Mouse (Mus musculus): ENCODE results near the gene Cpm. TPM values are rescaled to one million over a fixed set of nuclear protein-coding genes. Genes with fewer than 3 reads are reported as not detected.
A peak's percentile ranks its signal among the peaks of the same experiment; 100 is the strongest.
"Not testable (repeated sequence)": the region's sequence is repeated elsewhere in the genome, so short reads cannot be mapped to it uniquely, and the experiment has no call there.

The Cpm gene
- total RNA-seq, 2 experiments from 2014 or later: 7.5 to 8.1 TPM

DNA sequence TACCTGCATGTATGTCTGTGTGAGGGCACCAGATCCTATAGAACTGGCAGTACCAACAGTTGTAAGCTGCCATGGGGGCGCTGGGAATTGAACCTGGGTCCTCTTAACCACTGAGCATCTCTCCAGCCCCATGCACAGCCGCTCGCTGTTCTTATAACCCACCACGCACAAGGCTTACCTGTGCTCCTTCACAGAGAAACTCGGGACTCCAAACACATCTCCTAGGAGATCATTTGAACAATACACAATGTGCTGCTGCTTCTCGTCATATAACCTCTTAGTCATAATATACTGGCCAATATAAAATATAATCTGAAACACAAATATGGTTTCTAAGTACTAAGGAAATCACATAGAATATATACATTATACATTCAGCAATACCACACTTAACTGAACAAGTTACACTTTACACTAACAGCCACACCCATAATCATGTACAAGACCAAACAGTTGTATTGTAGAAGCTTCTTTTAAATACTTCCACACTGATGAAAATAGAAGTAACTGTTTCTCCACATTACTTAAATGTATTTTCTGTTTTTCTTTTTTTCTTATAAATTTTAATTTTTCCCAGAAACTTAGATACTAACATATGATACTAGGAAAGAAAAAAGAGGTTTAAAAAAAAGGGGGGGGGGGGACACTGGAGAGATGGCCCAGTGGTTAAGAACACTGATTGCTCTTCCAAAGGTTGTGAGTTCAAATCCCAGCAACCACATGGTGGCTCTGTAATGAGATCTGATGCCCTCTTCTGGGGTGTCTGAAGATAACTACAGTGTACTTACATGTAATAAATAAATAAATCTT is 72.9 kb downstream of the Cpm start:
- intact Hi-C loops (cut with DNase I): no loop called here
- DNase-seq (ENCODE audit: low spot score in 2 of 2): no peak

DNA sequence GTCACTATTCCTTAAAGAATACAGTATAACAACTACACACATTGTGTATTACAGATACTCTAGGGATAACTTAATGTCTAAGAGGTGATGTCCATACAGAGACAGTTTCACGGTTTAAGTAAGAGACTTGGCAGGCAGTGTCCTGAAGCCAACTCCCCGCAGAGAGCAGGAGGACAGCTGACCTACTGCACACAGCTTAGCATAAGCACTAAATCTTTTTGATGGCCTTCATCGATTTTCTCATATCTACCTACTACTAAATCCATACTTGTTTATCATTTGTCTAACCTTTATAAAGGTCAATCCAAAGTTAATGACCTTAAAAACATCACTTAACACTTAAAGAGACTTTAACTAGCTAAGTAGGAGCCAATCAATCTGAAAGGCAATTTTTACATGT is 74.2 kb downstream of the Cpm start:
- intact Hi-C loops (cut with DNase I): no loop called here
- no peak for DNase-seq (ENCODE audit: low spot score in 2 of 2)

GRCm38 (mm10) chr10:117704314-117704963 is 75.1 kb downstream of the Cpm start:
- intact Hi-C loops (cut with DNase I); DNase-seq (ENCODE audit: low spot score in 2 of 2): not testable (repeated sequence)

GRCm38 (mm10) chr10:117704964-117705335 is 75.7 kb downstream of the Cpm start:
- intact Hi-C loops (cut with DNase I): no loop called here
- no peak for DNase-seq (ENCODE audit: low spot score in 2 of 2)

DNA sequence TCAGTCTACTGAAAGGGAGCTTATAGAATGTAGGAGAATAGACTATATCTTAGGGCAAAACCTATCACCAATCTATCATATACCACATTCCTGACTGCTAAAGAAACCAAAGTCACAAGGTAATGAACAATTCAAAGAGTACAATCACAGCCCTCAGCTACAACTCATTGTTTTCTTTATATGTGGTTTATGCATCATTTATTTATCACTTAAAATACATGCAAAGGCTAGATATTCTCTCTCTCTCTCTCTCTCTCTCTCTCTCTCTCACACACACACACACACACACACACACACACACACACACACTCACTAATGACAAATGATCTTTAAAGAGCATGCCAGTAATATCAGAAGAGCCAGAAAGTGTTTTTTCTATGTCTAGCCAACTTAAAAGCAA is 76.5 kb downstream of the Cpm start:
- intact Hi-C loops (cut with DNase I): no loop called here

DNA sequence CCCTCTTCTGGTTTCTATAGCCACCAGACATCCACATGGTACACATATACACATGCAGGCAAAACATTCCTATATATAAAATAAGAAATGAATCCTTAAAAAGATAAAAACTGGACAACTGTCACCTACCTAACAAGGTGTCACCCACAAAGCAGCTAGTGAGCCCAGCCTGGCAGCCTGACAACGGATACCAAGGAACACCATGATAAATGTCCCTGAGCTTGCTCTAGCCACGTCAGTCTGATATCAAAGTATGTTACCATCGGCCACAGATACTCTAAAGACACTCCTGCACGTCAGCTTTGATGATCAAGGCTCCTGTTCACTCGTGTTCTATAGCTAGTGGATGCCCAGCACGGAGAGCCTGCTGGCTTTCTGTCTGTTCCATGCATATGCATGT is 77.1 kb downstream of the Cpm start:
- no peak for DNase-seq (ENCODE audit: low spot score in 2 of 2)
- intact Hi-C loops (cut with DNase I): no loop called here

More for the DNA sequence above, 76.5 kb downstream of the Cpm start:
- DNase-seq (ENCODE audit: low spot score in 2 of 2): no peak

GRCm38 (mm10) chr10:117707114-117707838 is 78.0 kb downstream of the Cpm start:
- intact Hi-C loops (cut with DNase I): no loop called here
- DNase-seq (ENCODE audit: low spot score in 2 of 2): no peak

DNA sequence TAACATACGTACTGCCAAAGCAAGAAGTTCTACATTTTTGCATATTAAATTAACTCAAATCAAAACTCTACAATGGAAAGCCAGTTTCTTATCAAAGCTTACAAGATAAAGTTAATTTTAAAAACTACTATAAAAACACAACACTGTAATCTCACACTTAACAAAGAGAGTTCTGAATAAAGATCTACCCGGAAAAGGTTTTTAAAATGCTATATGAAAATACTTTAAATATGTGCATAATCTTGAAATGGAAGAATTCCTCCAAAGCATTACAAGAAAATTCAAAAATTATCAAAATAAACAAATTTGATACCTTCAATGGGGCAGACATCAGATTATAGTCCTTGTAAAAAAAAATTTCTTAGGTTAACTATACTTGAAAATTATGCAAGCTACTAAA is 79.1 kb downstream of the Cpm start:
- no peak for DNase-seq (ENCODE audit: low spot score in 2 of 2)
- intact Hi-C loops (cut with DNase I): no loop called here

DNA sequence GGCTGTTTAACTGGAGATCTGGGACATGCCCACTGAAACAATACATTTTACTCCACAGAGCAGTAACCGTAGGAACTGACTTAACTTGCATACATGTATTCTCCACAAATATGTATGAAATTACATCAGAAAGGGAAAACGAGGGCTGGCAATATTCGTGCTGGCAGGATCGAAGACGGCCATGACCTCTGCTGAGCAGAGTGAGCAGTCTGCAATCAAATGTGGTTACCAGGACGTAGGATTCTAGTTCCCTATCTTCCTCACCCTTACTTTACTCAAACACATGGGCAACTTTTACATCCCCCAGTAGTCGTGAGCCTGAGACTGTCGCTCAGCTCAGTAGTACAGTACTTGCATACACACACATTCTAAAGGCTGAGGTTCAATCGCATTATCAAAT is 79.6 kb downstream of the Cpm start:
- intact Hi-C loops (cut with DNase I): no loop called here
- DNase-seq (ENCODE audit: low spot score in 2 of 2): no peak

DNA sequence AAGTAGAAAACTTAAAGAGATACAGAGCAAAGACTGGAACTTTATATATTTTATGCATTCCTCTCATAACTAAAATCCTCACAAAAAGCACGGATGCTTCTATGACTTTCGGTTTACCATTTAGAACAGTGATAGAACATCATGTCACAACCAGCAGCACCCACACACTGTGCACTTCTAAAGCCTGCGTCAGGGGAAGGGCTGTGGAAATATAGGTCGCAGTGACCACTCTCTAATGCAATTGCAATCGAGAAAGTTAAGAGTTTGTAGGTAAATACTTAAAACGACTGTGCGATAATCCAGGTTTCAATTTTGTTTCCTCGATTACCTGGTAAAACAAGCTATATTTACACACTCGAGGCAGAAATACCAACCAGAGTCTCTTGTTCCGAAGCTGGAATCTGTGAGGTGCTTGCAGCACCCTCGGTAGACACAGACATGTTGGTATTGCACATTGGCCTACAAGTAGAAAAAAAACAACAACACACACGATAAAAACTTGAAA is 80.1 kb downstream of the Cpm start:
- DNase-seq (ENCODE audit: low spot score in 2 of 2): no peak
- intact Hi-C loops (cut with DNase I): no loop called here

DNA sequence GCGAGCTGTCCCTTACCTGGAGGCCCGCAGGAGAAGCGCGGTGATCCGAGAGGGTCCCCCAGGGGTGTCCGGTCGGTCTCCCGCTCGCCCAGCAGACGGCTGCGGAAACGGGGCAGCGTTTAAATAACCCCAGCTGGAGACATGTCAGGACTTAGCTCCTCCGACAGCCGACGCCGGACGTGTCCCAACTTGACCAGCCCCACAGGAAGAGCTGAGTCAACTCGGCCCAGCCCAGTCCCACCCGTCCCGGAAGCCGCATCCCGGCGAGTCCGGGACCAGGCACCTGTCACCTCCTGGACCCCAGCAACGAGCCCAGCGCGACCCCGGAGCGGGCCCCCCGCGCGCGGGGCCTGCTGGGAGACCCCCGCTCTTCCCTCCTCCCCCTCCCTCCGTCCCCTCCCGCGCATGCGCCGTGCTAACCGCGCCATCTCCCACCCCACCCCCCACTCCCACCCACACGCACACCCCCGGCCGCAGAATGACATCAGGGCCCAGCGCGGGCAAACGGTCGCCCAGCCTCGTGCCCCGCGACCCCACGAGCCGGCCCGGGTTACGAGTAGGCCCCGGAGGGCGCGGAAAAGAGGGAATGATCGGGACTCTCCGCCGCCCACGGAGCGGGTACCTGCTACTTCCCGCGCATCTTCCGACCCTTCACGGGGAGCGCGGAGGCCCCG is 80.8 kb downstream of the Cpm start:
- peak; percentile 77 to 80 for DNase-seq (ENCODE audit: low spot score in 2 of 2)
- intact Hi-C loops (cut with DNase I): no loop called here

DNA sequence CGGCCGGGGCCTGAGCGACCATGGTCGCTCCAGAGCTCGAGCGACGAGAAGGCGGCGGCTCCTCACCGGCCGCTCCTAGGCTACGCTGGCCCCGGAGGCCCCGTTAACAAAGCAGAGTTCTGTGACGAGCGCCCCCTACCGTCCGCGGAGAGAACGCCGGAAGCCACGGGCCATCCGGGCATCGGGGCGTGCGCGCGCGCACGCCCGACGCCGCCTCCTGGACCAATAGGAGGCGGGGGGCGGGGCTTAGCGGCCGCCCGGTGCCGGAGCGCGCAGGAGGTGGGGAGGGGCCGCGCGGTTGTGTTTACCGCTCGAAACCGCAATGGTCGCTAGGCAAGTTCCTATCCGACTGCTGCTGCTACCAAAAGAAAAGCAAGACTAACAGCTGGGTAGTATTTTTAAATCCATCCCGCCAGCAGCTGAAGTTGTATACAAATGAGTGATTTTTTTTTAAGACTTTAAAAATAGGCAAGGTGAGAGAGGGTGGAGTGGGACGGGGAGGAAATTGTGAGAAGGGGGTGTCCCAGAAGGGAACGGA is 81.4 kb downstream of the Cpm start, which contains the start of gene Mdm2:
Mdm2 (minus strand) TSS at position 155 of the 538 bp plus-strand sequence.
- peak; percentile 93 to 95 for DNase-seq (ENCODE audit: low spot score in 2 of 2)
- intact Hi-C loops (cut with DNase I): no loop called here

DNA sequence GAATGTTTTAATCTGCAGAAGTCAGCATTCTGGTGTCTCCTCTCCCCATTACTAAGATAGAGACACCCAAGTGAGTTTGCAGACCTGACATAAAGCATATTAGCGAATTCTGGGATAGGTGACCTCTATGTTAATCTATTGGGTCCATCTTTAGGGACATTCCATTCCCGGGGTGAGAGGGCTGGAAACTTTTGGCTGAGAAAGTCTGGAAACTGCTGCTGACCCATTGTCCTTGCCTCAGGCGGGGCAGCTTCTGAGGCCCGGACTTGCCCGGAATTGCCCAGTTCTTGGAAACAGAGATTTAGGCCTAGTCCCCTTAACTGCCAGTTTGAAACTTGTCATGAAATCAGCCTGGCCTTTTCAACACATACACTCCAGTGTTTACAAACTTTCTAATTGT is 82.1 kb downstream of the Cpm start:
- DNase-seq (ENCODE audit: low spot score in 2 of 2): no peak
- intact Hi-C loops (cut with DNase I): no loop called here

GRCm38 (mm10) chr10:117712191-117712754 is 83.0 kb downstream of the Cpm start:
- no peak for DNase-seq (ENCODE audit: low spot score in 2 of 2)

DNA sequence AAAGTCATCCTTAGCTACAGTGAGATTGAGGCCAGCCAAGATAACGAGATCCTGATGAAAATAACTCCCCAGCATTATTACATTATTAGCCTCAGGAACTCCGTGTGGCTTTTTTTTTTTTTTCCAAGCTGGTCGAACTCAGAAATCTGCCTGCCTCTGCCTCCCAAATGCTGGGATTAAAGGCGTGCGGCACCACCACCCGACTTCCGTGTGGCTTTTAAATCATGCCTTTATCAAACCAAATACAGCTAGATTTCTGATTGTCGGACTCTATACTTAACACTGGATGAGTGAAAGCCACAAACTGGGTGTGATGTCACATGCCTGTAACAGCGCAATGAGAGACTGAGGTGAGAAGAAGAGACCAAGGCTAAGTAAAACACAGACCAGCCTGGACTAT is 83.6 kb downstream of the Cpm start:
- intact Hi-C loops (cut with DNase I): no loop called here
- no peak for DNase-seq (ENCODE audit: low spot score in 2 of 2)

More at GRCm38 (mm10) chr10:117712191-117712754, 83.0 kb downstream of the Cpm start:
- intact Hi-C loops (cut with DNase I): no loop called here

DNA sequence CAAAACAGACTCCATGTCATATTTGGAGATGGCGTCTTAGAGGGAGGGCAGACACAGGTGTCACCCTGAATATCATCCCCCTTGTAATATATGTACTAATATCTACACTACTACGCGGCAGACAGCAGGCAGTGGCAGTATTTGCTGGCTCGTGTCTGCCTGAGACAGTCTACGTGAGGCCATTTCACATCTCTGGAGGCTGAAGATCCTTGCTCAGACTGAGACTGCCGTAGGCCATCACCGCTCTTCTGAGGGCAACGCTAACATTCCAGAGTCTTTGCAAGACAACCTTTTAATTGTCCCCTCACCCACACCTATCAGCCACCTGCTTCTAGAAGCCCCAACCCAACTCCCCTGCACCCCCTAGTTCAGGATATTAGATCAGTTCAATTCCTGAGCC is 84.2 kb downstream of the Cpm start:
- intact Hi-C loops (cut with DNase I): no loop called here
- no peak for DNase-seq (ENCODE audit: low spot score in 2 of 2)

GRCm38 (mm10) chr10:117714048-117714545 is 84.8 kb downstream of the Cpm start:
- intact Hi-C loops (cut with DNase I): no loop called here
- DNase-seq (ENCODE audit: low spot score in 2 of 2): no peak

GRCm38 (mm10) chr10:117714928-117715500 is 85.7 kb downstream of the Cpm start:
- intact Hi-C loops (cut with DNase I): no loop called here
- DNase-seq (ENCODE audit: low spot score in 2 of 2): no peak

DNA sequence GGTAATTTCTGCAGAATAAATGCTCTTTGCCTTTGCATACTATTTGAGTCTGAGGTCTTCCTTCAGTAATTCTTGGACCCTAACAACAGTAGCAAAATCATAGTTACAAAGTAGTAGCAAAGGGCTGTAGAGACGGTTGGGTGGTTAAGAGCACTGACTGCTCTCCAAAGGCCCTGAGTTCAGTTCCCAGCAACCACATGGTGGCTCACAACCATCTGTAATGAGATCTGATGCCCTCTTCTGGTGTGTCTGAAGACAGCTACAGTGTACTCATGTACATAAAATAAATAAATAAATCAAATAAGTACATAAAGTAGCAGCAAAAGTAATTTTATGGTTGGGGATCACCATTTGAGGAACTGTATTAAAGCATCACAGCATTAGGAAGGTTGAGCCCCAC is 86.4 kb downstream of the Cpm start:
- intact Hi-C loops (cut with DNase I); DNase-seq (ENCODE audit: low spot score in 2 of 2): not testable (repeated sequence)
